Mouse (Mus musculus): Measurements from ENCODE around the gene Gpx2.

GRCm38 (mm10) chr12:76822651-76823041 lies 27.3 kb upstream of the Gpx2 start, which contains the start of gene Rab15:
- no peak for TF ChIP-seq CTCF (conservative IDR thresholded peaks at IDR 0.05 in 1 of 2, IDR thresholded peaks at IDR 0.05 in 1 of 2; ENCODE audit: low read depth in 2 of 2, low read length in 2 of 2)
- no peak for TF ChIP-seq POLR2AphosphoS2 (IDR thresholded peaks at IDR 0.05; ENCODE audit: low read depth, low read length)
- no peak for TF ChIP-seq ZMIZ1 (IDR thresholded peaks at IDR 0.05; ENCODE audit: low read depth, low read length)
- no peak for TF ChIP-seq ZKSCAN1 (IDR thresholded peaks at IDR 0.05; ENCODE audit: borderline replicate concordance, low read depth, low read length)

All from CH12.LX (cell line).